In genomic region chr7:77990150-77990549, GRCm38 (mm10) we compare ENCODE assay signal across 14 mouse cellular contexts.
"Had no signal": no experiment of that assay in that cellular context is flagged by ENCODE, and none has a peak within 500 bp of the region (broad histone marks: within the 10 kb centered on the region; RNA-seq: fewer than 3 reads in every experiment).

No protein-coding gene starts in this region.

- H3K27me3 ChIP-seq: limb, embryonic 12.5 days; midbrain, embryonic 13.5 days; neural tube, embryonic 15.5 days had no signal

- H3K36me3 ChIP-seq: limb, embryonic 12.5 days; midbrain, embryonic 13.5 days; neural tube, embryonic 15.5 days had no signal

- H3K27ac ChIP-seq: limb, embryonic 12.5 days; liver, embryonic 14.5 days; midbrain, embryonic 13.5 days; neural tube, embryonic 15.5 days had no signal

- H3K4me2 ChIP-seq: limb, embryonic 12.5 days; midbrain, embryonic 13.5 days; neural tube, embryonic 15.5 days had no signal

- H3K9me3 ChIP-seq: limb, embryonic 12.5 days; midbrain, embryonic 13.5 days; neural tube, embryonic 15.5 days had no signal

- H3K9ac ChIP-seq: limb, embryonic 12.5 days; liver, embryonic 14.5 days; midbrain, embryonic 13.5 days; neural tube, embryonic 15.5 days had no signal

- H3K4me3 ChIP-seq: limb, embryonic 12.5 days; midbrain, embryonic 13.5 days; myocyte; neural tube, embryonic 15.5 days had no signal

- H3K4me1 ChIP-seq: limb, embryonic 12.5 days had no signal

- ATAC-seq: midbrain, embryonic 13.5 days had no signal

- DNase-seq: kidney, postnatal 36 days; layer of hippocampus, adult 9-11 months; layer of hippocampus, postnatal 36 days; liver; lung, adult 18-20 months; right cerebral cortex, postnatal 4 days; spleen, adult 18-20 months; thymus, adult 18-20 months; thymus, postnatal 14 days had no signal
